Mouse (Mus musculus): ENCODE results near the gene Alkbh4.

DNA sequence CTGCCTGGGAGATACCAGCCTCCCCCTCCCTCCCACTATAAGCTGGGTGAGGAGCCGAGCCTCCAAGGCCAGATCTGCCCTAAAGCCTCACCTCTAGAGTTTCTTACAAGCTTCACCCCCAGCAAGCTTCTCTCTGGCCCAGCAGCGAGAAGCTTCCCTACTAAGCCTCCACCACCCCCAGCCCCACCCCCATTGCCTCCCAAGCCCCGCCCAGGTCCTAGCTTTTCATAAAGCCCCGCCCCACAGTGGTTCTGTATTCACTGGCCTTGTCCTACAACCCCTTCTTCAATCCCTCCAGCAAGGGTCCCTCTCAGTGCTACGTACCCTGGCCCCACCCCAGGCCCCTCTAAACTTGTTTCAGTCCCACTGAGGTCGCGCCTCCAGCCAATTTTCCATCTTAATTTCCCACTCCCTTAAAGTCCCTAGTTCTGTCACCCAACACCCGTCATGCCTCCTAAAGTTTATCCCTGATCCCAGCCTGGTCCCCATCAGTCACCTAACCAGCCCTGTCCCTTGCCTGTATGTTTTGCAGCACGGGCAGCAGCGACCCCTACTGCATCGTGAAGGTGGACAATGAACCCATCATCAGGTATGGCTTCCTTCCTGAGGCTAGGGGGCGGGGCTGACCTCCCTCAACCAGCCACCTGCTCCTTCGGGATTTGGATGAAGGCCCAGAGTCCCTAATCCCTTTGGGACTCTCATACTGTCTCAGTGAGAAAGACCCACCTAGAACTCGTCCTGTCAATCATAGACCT is 46.9 kb upstream of the Alkbh4 start:
- TF ChIP-seq CTCF (IDR thresholded peaks at IDR 0.05; ENCODE audit: extremely low read depth, insufficient read depth, insufficient read length, insufficient replicate concordance) (no peak), POLR2A (IDR thresholded peaks at IDR 0.05; ENCODE audit: low read depth, low read length) (no peak)

Measured in spleen, adult 2 months (tissue).